Mouse (Mus musculus) forebrain, postnatal 0 days (tissue): ENCODE data around the gene Tgfbr2. TPM values are rescaled to one million over a fixed set of nuclear protein-coding genes. Genes with fewer than 3 reads are reported as not detected.

Source experiments
- ATAC-seq: fragments of 200-750 bp; cut with Nextera tagmentation; 2 replicates; pipeline ENCODE4 v1.8.0; 2017; ENCODE audit warnings: mild to moderate bottlenecking, moderate library complexity
- DNase-seq: peaks from one replicate; pipeline ENCODE4 v3.0.0-alpha.2; 2015
- H3K27ac ChIP-seq: fragments of 300-500 bp; sonication (generic); 2 replicates; pipeline ENCODE4 v1.5.1; 2014; ENCODE audit warnings: low read depth, mild to moderate bottlenecking, antibody characterized with exemption, low read length, moderate library complexity, mixed read lengths
- H3K27me3 ChIP-seq: fragments of 300-500 bp; sonication (generic); 2 replicates; pipeline ENCODE4 v1.6.1; 2014; ENCODE audit warnings: mild to moderate bottlenecking, low read length, mixed read lengths; ENCODE audit not compliant: insufficient read depth
- H3K36me3 ChIP-seq: fragments of 300-500 bp; sonication (generic); 2 replicates; pipeline ENCODE4 v1.6.1; 2014; ENCODE audit warnings: mild to moderate bottlenecking, moderate library complexity; ENCODE audit not compliant: insufficient read depth
- H3K4me1 ChIP-seq: fragments of 300-500 bp; sonication (generic); 2 replicates; pipeline ENCODE4 v1.6.1; 2014; ENCODE audit warnings: antibody characterized with exemption; ENCODE audit not compliant: insufficient read depth
- H3K4me2 ChIP-seq: fragments of 300-500 bp; sonication (generic); 2 replicates; pipeline ENCODE4 v1.6.1; 2014; ENCODE audit warnings: low read depth, mild to moderate bottlenecking, moderate library complexity
- H3K4me3 ChIP-seq: fragments of 300-500 bp; sonication (generic); 2 replicates; pipeline ENCODE4 v1.5.1; 2014; ENCODE audit warnings: low read depth, low read length, mixed read lengths
- H3K9ac ChIP-seq: fragments of 300-500 bp; sonication (generic); 2 replicates; pipeline ENCODE4 v1.6.1; 2014; ENCODE audit warnings: mild to moderate bottlenecking
- H3K9me3 ChIP-seq: fragments of 300-500 bp; sonication (generic); 2 replicates; pipeline ENCODE4 v1.6.1; 2016; ENCODE audit warnings: low read length
- CTCF ChIP-seq: sonication (generic); IDR thresholded peaks from 2 replicates; pipeline ENCODE4 v1.5.1; 2016; ENCODE audit warnings: antibody characterized with exemption, control low read depth, low read depth
- WGBS: fragments of 180-500 bp; shearing (Covaris S2); extraction: QIAGEN DNeasy Blood & Tissue Kit; methylation state at CpG from one replicate; pipeline ENCODE4 v1.1.7; 2014; 5-methylcytosine and 5-hydroxymethylcytosine counted together
- polyA plus RNA-seq: library from polyadenylated mRNA; unstranded; fragments of >200 nt; fragmentation: Nextera tagmentation; extraction: Ambion mirVana; gene quantifications from 2 replicates; pipeline ENCODE4 v1.2.1, GENCODE M21; 2015
- total RNA-seq: library from RNA; depleted of rRNA; stranded (reverse); fragments of >200 nt; gene quantifications from 2 replicates; pipeline ENCODE4 v1.2.3, GENCODE M21; 2014

The Tgfbr2 gene
- total and polyA plus RNA-seq, 2 experiments from 2014 or later: 6.5 to 20.8 TPM

GRCm38 (mm10) chr9:116139549-116139948 lies 35.6 kb downstream of the Tgfbr2 start:
- Histone ChIP-seq H3K27ac (no peak overlapping the region), H3K4me2 (no peak overlapping the region), H3K9ac (no peak overlapping the region), H3K4me1 (no peaks in the 10 kb centered on the region), H3K9me3 (no peaks in the 10 kb centered on the region), H3K27me3 (no peaks in the 10 kb centered on the region), H3K4me3 (no peak overlapping the region), H3K36me3 (no peaks in the 10 kb centered on the region)
- TF ChIP-seq CTCF: no peak
- ATAC-seq (no peak), DNase-seq (no peak)
- 85% methylated on average over 7 of the region's 7 CpGs for WGBS

DNA sequence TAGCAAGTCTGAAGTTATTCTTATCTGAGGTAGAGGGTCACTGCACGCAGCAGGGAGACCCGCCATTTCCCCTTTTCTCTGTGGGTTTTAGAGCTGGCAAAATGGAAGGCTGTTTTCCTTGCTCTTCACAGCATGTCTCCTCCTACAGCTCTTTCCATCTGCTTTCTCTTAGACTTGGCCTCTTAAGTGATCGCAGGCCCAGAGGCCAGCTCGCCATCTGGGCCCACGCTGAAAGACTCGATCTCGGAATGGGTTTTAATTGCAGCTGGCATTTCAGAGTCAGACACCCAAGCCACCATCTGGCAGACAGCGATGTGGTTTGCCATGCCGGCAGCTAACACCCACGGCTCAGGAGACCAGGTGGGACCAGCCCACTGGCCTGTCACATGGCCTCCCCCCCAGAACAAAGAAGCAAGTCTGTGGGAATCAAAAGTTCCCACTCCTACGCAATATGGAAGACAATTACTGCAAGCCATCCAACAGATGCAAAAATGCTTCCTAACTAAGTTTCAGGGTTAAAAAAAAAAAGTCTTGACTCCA lies 36.5 kb downstream of the Tgfbr2 start:
- H3K27ac ChIP-seq: no peak overlapping the region
- no peaks in the 10 kb centered on the region for H3K27me3 ChIP-seq
- ATAC-seq: peak; percentile 42
- TF ChIP-seq CTCF: no peak
- no peaks in the 10 kb centered on the region for H3K4me1 ChIP-seq
- no peak overlapping the region for H3K4me3 ChIP-seq
- H3K36me3 ChIP-seq: no peaks in the 10 kb centered on the region
- H3K4me2 ChIP-seq: no peak overlapping the region
- H3K9ac ChIP-seq: no peak overlapping the region
- H3K9me3 ChIP-seq: no peaks in the 10 kb centered on the region
- 45% methylated on average over 11 of the region's 11 CpGs for WGBS
- DNase-seq: peak; percentile 38

- TF ChIP-seq CTCF: no peak
- DNase-seq (no peak), ATAC-seq (no peak)
- Histone ChIP-seq H3K27ac (no peak overlapping the region), H3K4me1 (no peaks in the 10 kb centered on the region), H3K4me2 (no peak overlapping the region), H3K27me3 (no peaks in the 10 kb centered on the region), H3K4me3 (no peak overlapping the region), H3K36me3 (no peaks in the 10 kb centered on the region), H3K9ac (no peak overlapping the region), H3K9me3 (no peaks in the 10 kb centered on the region)
- WGBS: 77% methylated on average over 3 of the region's 3 CpGs
These were observed 37.5 kb downstream of the Tgfbr2 start for GRCm38 (mm10) chr9:116137645-116138044.

DNA sequence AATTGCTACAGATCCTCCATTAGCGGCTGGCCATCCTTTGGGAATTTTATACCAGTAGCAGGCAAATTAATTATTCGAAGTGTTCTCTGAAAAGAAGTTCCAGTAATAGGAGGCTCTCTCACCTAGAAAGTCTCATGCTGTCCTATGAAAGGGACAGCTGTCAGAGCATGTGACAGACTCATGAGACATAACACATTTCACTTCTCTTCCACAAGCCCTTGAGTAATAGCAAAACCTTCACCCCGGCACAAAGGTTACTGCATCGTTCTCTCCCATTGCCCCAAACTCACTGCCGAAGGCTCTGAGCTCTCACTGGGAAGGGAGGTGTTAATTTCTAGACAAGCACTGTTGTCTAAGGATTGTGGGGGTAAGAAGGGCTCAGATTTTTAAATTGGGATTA lies 38.3 kb downstream of the Tgfbr2 start:
- ATAC-seq: no peak
- DNase-seq: no peak
- Histone ChIP-seq H3K9me3 (no peaks in the 10 kb centered on the region), H3K27ac (no peak overlapping the region), H3K4me1 (no peaks in the 10 kb centered on the region), H3K4me3 (no peak overlapping the region), H3K9ac (no peak overlapping the region), H3K4me2 (no peak overlapping the region), H3K36me3 (no peaks in the 10 kb centered on the region), H3K27me3 (no peaks in the 10 kb centered on the region)
- WGBS: 50% methylated on average over 5 of the region's 5 CpGs
- TF ChIP-seq CTCF: no peak

GRCm38 (mm10) chr9:116136146-116136545 lies 39.0 kb downstream of the Tgfbr2 start:
- DNase-seq: no peak
- Histone ChIP-seq H3K4me3 (no peak overlapping the region), H3K4me1 (no peaks in the 10 kb centered on the region), H3K9me3 (no peaks in the 10 kb centered on the region), H3K4me2 (no peak overlapping the region), H3K9ac (no peak overlapping the region), H3K27ac (no peak overlapping the region), H3K27me3 (no peaks in the 10 kb centered on the region), H3K36me3 (no peaks in the 10 kb centered on the region)
- ATAC-seq: no peak
- WGBS: 68% methylated on average over 6 of the region's 6 CpGs
- no peak for TF ChIP-seq CTCF

GRCm38 (mm10) chr9:116134488-116134887 lies 40.7 kb downstream of the Tgfbr2 start:
- Histone ChIP-seq H3K9ac (no peak overlapping the region), H3K27me3 (no peaks in the 10 kb centered on the region), H3K36me3 (no peaks in the 10 kb centered on the region), H3K9me3 (no peaks in the 10 kb centered on the region), H3K4me3 (no peak overlapping the region), H3K4me2 (no peak overlapping the region), H3K27ac (no peak overlapping the region), H3K4me1 (no peaks in the 10 kb centered on the region)
- TF ChIP-seq CTCF: 0 out of 2 replicates have a peak, but pooled peaks have one; percentile 9
- ATAC-seq (no peak), DNase-seq (no peak)
- WGBS: 90% methylated on average over 2 of the region's 2 CpGs

GRCm38 (mm10) chr9:116133312-116133980 lies 41.7 kb downstream of the Tgfbr2 start:
- H3K36me3 ChIP-seq: no peaks in the 10 kb centered on the region
- DNase-seq: no peak
- no peaks in the 10 kb centered on the region for H3K27me3 ChIP-seq
- H3K4me1 ChIP-seq: no peaks in the 10 kb centered on the region
- H3K9me3 ChIP-seq: no peaks in the 10 kb centered on the region
- no peak overlapping the region for H3K4me3 ChIP-seq
- H3K9ac ChIP-seq: no peak overlapping the region
- WGBS: 76% methylated on average over 6 of the region's 6 CpGs
- no peak overlapping the region for H3K27ac ChIP-seq
- ATAC-seq: no peak
- H3K4me2 ChIP-seq: no peak overlapping the region
- TF ChIP-seq CTCF: no peak
